Mouse (Mus musculus): ENCODE measurements at regions not wholly inside any gene's neighbourhood (a gene's known extent, or its start where the extent isn't known, plus 50 kb on each side); places are given as distances from the start of the nearest gene placed in this dataset.
A peak's percentile ranks its signal among the peaks of the same experiment; 100 is the strongest.
"Not testable (repeated sequence)": the region's sequence is repeated elsewhere in the genome, so short reads cannot be mapped to it uniquely, and the experiment has no call there.

GRCm38 (mm10) chr6:18566934-18567333, 52.3 kb upstream of the Cttnbp2 start:
- H3K4me3 ChIP-seq (replicated peaks; ENCODE audit: low read length); H3K4me2 ChIP-seq (ENCODE audit: low read length); H3K27me3 ChIP-seq (replicated peaks; ENCODE audit: control insufficient read depth, insufficient read depth, low read length); H3K27ac ChIP-seq (ENCODE audit: low read length); H3K9me3 ChIP-seq (ENCODE audit: control insufficient read depth, low read length); H3K36me3 ChIP-seq (ENCODE audit: control insufficient read depth, insufficient read depth); H3K4me1 ChIP-seq (replicated peaks; ENCODE audit: control insufficient read depth, insufficient read depth, low read length); ATAC-seq; H3K9ac ChIP-seq (replicated peaks; ENCODE audit: low read depth, low read length): not testable (repeated sequence)
- WGBS, result 81% methylated on average over 2 of the region's 2 CpGs

GRCm38 (mm10) chr6:18569221-18569620, 54.6 kb upstream of the Cttnbp2 start:
- no peaks in the 10 kb centered on the region for H3K27me3 ChIP-seq (replicated peaks; ENCODE audit: control insufficient read depth, insufficient read depth, low read length)
- 79% methylated on average over 2 of the region's 2 CpGs for WGBS

GRCm38 (mm10) chr6:18578501-18578900, 63.9 kb upstream of the Cttnbp2 start:
- no peaks in the 10 kb centered on the region for H3K9me3 ChIP-seq (ENCODE audit: control insufficient read depth, low read length)
- H3K4me3 ChIP-seq (replicated peaks; ENCODE audit: low read length), result no peak overlapping the region
- no peak for ATAC-seq
- peaks cover 5% of the 10 kb centered on the region; the same call in 1 of the 2 replicates for H3K4me1 ChIP-seq (replicated peaks; ENCODE audit: control insufficient read depth, insufficient read depth, low read length)
- no peak overlapping the region for H3K4me2 ChIP-seq (ENCODE audit: low read length)
- H3K36me3 ChIP-seq (ENCODE audit: control insufficient read depth, insufficient read depth), result no peaks in the 10 kb centered on the region
- H3K27me3 ChIP-seq (replicated peaks; ENCODE audit: control insufficient read depth, insufficient read depth, low read length), result no peaks in the 10 kb centered on the region
- H3K27ac ChIP-seq (ENCODE audit: low read length), result no peak overlapping the region
- H3K9ac ChIP-seq (replicated peaks; ENCODE audit: low read depth, low read length), result no peak overlapping the region

More at GRCm38 (mm10) chr6:18569221-18569620, 54.6 kb upstream of the Cttnbp2 start:
- ATAC-seq, result no peak
- no peaks in the 10 kb centered on the region for H3K36me3 ChIP-seq (ENCODE audit: control insufficient read depth, insufficient read depth)
- no peak overlapping the region for H3K4me2 ChIP-seq (ENCODE audit: low read length)
- H3K4me3 ChIP-seq (replicated peaks; ENCODE audit: low read length), result no peak overlapping the region
- no peak overlapping the region for H3K27ac ChIP-seq (ENCODE audit: low read length)
- H3K4me1 ChIP-seq (replicated peaks; ENCODE audit: control insufficient read depth, insufficient read depth, low read length), result no peaks in the 10 kb centered on the region; the same call in 1 of the 2 replicates
- no peaks in the 10 kb centered on the region for H3K9me3 ChIP-seq (ENCODE audit: control insufficient read depth, low read length)
- H3K9ac ChIP-seq (replicated peaks; ENCODE audit: low read depth, low read length), result no peak overlapping the region

GRCm38 (mm10) chr6:18589436-18589835, 74.8 kb upstream of the Cttnbp2 start:
- Histone ChIP-seq H3K9me3 (ENCODE audit: control insufficient read depth, low read length) (no peaks in the 10 kb centered on the region), H3K4me3 (replicated peaks; ENCODE audit: low read length) (no peak overlapping the region), H3K27ac (ENCODE audit: low read length) (no peak overlapping the region), H3K36me3 (ENCODE audit: control insufficient read depth, insufficient read depth) (no peaks in the 10 kb centered on the region), H3K4me2 (ENCODE audit: low read length) (no peak overlapping the region), H3K9ac (replicated peaks; ENCODE audit: low read depth, low read length) (no peak overlapping the region), H3K4me1 (replicated peaks; ENCODE audit: control insufficient read depth, insufficient read depth, low read length) (no peaks in the 10 kb centered on the region), H3K27me3 (replicated peaks; ENCODE audit: control insufficient read depth, insufficient read depth, low read length) (no peaks in the 10 kb centered on the region)
- ATAC-seq, result no peak

GRCm38 (mm10) chr6:18596680-18597079, 82.0 kb upstream of the Cttnbp2 start:
- no peaks in the 10 kb centered on the region for H3K4me1 ChIP-seq (replicated peaks; ENCODE audit: control insufficient read depth, insufficient read depth, low read length)
- H3K36me3 ChIP-seq (ENCODE audit: control insufficient read depth, insufficient read depth), result no peaks in the 10 kb centered on the region
- no peaks in the 10 kb centered on the region for H3K9me3 ChIP-seq (ENCODE audit: control insufficient read depth, low read length)
- no peak overlapping the region for H3K27ac ChIP-seq (ENCODE audit: low read length)
- no peak overlapping the region for H3K4me2 ChIP-seq (ENCODE audit: low read length)
- H3K27me3 ChIP-seq (replicated peaks; ENCODE audit: control insufficient read depth, insufficient read depth, low read length), result no peaks in the 10 kb centered on the region
- no peak overlapping the region for H3K9ac ChIP-seq (replicated peaks; ENCODE audit: low read depth, low read length)
- H3K4me3 ChIP-seq (replicated peaks; ENCODE audit: low read length), result no peak overlapping the region
- WGBS, result 70% methylated on average over 5 of the region's 5 CpGs
- ATAC-seq, result peak; percentile 90

- Histone ChIP-seq H3K9ac (replicated peaks; ENCODE audit: low read depth, low read length) (no peak overlapping the region), H3K4me2 (ENCODE audit: low read length) (no peak overlapping the region), H3K36me3 (ENCODE audit: control insufficient read depth, insufficient read depth) (no peaks in the 10 kb centered on the region), H3K4me1 (replicated peaks; ENCODE audit: control insufficient read depth, insufficient read depth, low read length) (no peaks in the 10 kb centered on the region), H3K27me3 (replicated peaks; ENCODE audit: control insufficient read depth, insufficient read depth, low read length) (no peaks in the 10 kb centered on the region), H3K4me3 (replicated peaks; ENCODE audit: low read length) (no peak overlapping the region), H3K27ac (ENCODE audit: low read length) (no peak overlapping the region), H3K9me3 (ENCODE audit: control insufficient read depth, low read length) (0 out of 2 replicates have a peak, but pooled peaks cover 2% of the 10 kb centered on the region)
- 74% methylated on average over 4 of the region's 4 CpGs for whole genome bisulfite sequencing
- no peak for ATAC-seq
Measured at GRCm38 (mm10) chr6:18599626-18600025, 85.0 kb upstream of the Cttnbp2 start.

- no peak for ATAC-seq
- Histone ChIP-seq H3K4me1 (replicated peaks; ENCODE audit: control insufficient read depth, insufficient read depth, low read length) (no peaks in the 10 kb centered on the region), H3K27me3 (replicated peaks; ENCODE audit: control insufficient read depth, insufficient read depth, low read length) (no peaks in the 10 kb centered on the region), H3K9ac (replicated peaks; ENCODE audit: low read depth, low read length) (no peak overlapping the region), H3K9me3 (ENCODE audit: control insufficient read depth, low read length) (0 out of 2 replicates have a peak, but pooled peaks cover 2% of the 10 kb centered on the region), H3K36me3 (ENCODE audit: control insufficient read depth, insufficient read depth) (no peaks in the 10 kb centered on the region), H3K27ac (ENCODE audit: low read length) (no peak overlapping the region), H3K4me3 (replicated peaks; ENCODE audit: low read length) (no peak overlapping the region), H3K4me2 (ENCODE audit: low read length) (no peak overlapping the region)
- 65% methylated on average over 7 of the region's 7 CpGs for WGBS
Measured at GRCm38 (mm10) chr6:18601926-18602325, 87.3 kb upstream of the Cttnbp2 start.

GRCm38 (mm10) chr6:18621372-18622262, 107.0 kb upstream of the Cttnbp2 start:
- H3K4me1 ChIP-seq (replicated peaks; ENCODE audit: control insufficient read depth, insufficient read depth, low read length), result no peaks in the 10 kb centered on the region
- no peaks in the 10 kb centered on the region for H3K27me3 ChIP-seq (replicated peaks; ENCODE audit: control insufficient read depth, insufficient read depth, low read length)
- H3K27ac ChIP-seq (ENCODE audit: low read length), result no peak overlapping the region
- no peaks in the 10 kb centered on the region for H3K36me3 ChIP-seq (ENCODE audit: control insufficient read depth, insufficient read depth)
- H3K9me3 ChIP-seq (ENCODE audit: control insufficient read depth, low read length), result no peaks in the 10 kb centered on the region
- H3K9ac ChIP-seq (replicated peaks; ENCODE audit: low read depth, low read length), result no peak overlapping the region
- no peak overlapping the region for H3K4me2 ChIP-seq (ENCODE audit: low read length)
- no peak for ATAC-seq
- H3K4me3 ChIP-seq (replicated peaks; ENCODE audit: low read length), result no peak overlapping the region
- WGBS, result 41% methylated on average over 6 of the region's 6 CpGs

GRCm38 (mm10) chr6:18628591-18628990, 113.9 kb upstream of the Cttnbp2 start:
- H3K9me3 ChIP-seq (ENCODE audit: control insufficient read depth, low read length), result no peaks in the 10 kb centered on the region
- no peaks in the 10 kb centered on the region for H3K36me3 ChIP-seq (ENCODE audit: control insufficient read depth, insufficient read depth)
- no peak overlapping the region for H3K27ac ChIP-seq (ENCODE audit: low read length)
- ATAC-seq, result no peak
- no peak overlapping the region for H3K4me3 ChIP-seq (replicated peaks; ENCODE audit: low read length)
- H3K9ac ChIP-seq (replicated peaks; ENCODE audit: low read depth, low read length), result no peak overlapping the region
- H3K4me1 ChIP-seq (replicated peaks; ENCODE audit: control insufficient read depth, insufficient read depth, low read length), result no peaks in the 10 kb centered on the region
- H3K27me3 ChIP-seq (replicated peaks; ENCODE audit: control insufficient read depth, insufficient read depth, low read length), result no peaks in the 10 kb centered on the region
- H3K4me2 ChIP-seq (ENCODE audit: low read length), result no peak overlapping the region
- 63% methylated on average over 1 of the region's 1 CpGs for WGBS

All from forebrain, embryonic 16.5 days (tissue).